Mouse (Mus musculus): ENCODE results near the gene Fstl5. TPM values are rescaled to one million over a fixed set of nuclear protein-coding genes. Genes with fewer than 3 reads are reported as not detected.

Gene Fstl5
- polyA plus RNA-seq, 1 experiment from 2014 or later: 0.92 TPM

GRCm38 (mm10) chr3:76697134-76697629, 623.1 kb downstream of the Fstl5 start:
- Histone ChIP-seq H3K27me3 (ENCODE audit: control insufficient read depth, insufficient read depth, low read length) (no peaks in the 10 kb centered on the region), H3K4me1 (ENCODE audit: control insufficient read depth, insufficient read depth, low read length) (no peaks in the 10 kb centered on the region), H3K9me3 (ENCODE audit: control insufficient read depth, low read length) (no peaks in the 10 kb centered on the region), H3K4me3 (ENCODE audit: low read depth, low read length) (no peak overlapping the region), H3K4me2 (ENCODE audit: low read depth, severe bottlenecking) (no peak overlapping the region), H3K27ac (replicated peaks; ENCODE audit: low read depth, low read length) (no peak overlapping the region), H3K36me3 (ENCODE audit: control insufficient read depth, insufficient read depth, low read length) (no peaks in the 10 kb centered on the region), H3K9ac (ENCODE audit: low read length) (no peak overlapping the region)
- ATAC-seq (ENCODE audit: insufficient number of reproducible peaks, low FRiP score, low TSS enrichment, low read depth): no peak
- DNase-seq (ENCODE audit: low spot score): no peak
- 44% methylated on average over 1 of the region's 1 CpGs for WGBS

- WGBS: 81% methylated on average over 2 of the region's 2 CpGs
- no peaks in the 10 kb centered on the region for H3K36me3 ChIP-seq (ENCODE audit: control insufficient read depth, insufficient read depth, low read length)
- no peak overlapping the region for H3K4me2 ChIP-seq (ENCODE audit: low read depth, severe bottlenecking)
- H3K9me3 ChIP-seq (ENCODE audit: control insufficient read depth, low read length): no peaks in the 10 kb centered on the region
- no peaks in the 10 kb centered on the region for H3K27me3 ChIP-seq (ENCODE audit: control insufficient read depth, insufficient read depth, low read length)
- H3K4me1 ChIP-seq (ENCODE audit: control insufficient read depth, insufficient read depth, low read length): no peaks in the 10 kb centered on the region
- H3K9ac ChIP-seq (ENCODE audit: low read length): no peak overlapping the region
- H3K4me3 ChIP-seq (ENCODE audit: low read depth, low read length): no peak overlapping the region
- H3K27ac ChIP-seq (replicated peaks; ENCODE audit: low read depth, low read length): no peak overlapping the region
- ATAC-seq (ENCODE audit: insufficient number of reproducible peaks, low FRiP score, low TSS enrichment, low read depth) (no peak), DNase-seq (ENCODE audit: low spot score) (no peak)
These were observed 665.2 kb downstream of the Fstl5 start for GRCm38 (mm10) chr3:76739221-76739620.

Other genes starting within 250 kb of the Fstl5 start
- 39.3 TPM in 2 replicates for gene Golim4, start 117.3 kb upstream of the Fstl5 start, polyA plus RNA-seq (2014; fragmentation: Nextera tagmentation; extraction: Ambion mirVana)